Mouse (Mus musculus): Measurements from ENCODE around the gene Gm14692. TPM values are rescaled to one million over a fixed set of nuclear protein-coding genes. Genes with fewer than 3 reads are reported as not detected.
"Not testable (repeated sequence)": the region's sequence is repeated elsewhere in the genome, so short reads cannot be mapped to it uniquely, and the experiment has no call there.

Gm14692 gene
- total RNA-seq (2014; fragmentation: Nextera tagmentation), result not detected in 2 replicates
- not detected in 2 replicates for total RNA-seq (2017)

GRCm38 (mm10) chrX:67695398-67695797 is at the start of gene Gm14692:
TSS of gene Gm14692 (plus strand) at chrX:67695698.
- not testable (repeated sequence) for ATAC-seq (replicated peaks; ENCODE audit: poor library complexity, severe bottlenecking)

GRCm38 (mm10) chrX:67693462-67693861 is 2.0 kb upstream of the Gm14692 start, which contains the start of gene Gm1140:
TSS of gene Gm1140 (minus strand) at chrX:67693562.
- ATAC-seq (replicated peaks; ENCODE audit: poor library complexity, severe bottlenecking), result not testable (repeated sequence)

Other genes with a start within 250 kb of the Gm14692 start
- gene Gm1140, start 2.1 kb upstream of the Gm14692 start, total RNA-seq (2014; fragmentation: Nextera tagmentation), result not detected in 2 replicates
- not detected in 2 replicates for gene Gm1140, start 2.1 kb upstream of the Gm14692 start, total RNA-seq (2017)
- gene 4933436I01Rik, start 225.8 kb downstream of the Gm14692 start, total RNA-seq (2014; fragmentation: Nextera tagmentation), result not detected in 2 replicates
- gene 4933436I01Rik, start 225.8 kb downstream of the Gm14692 start, total RNA-seq (2017), result not detected in 2 replicates

Measured in granulocyte monocyte progenitor cell, adult 5-6 weeks (primary cell).